Mouse (Mus musculus) ZHBTc4 (cell line): ENCODE measurements around the gene Ubtd1.
A peak's percentile ranks its signal among the peaks of the same experiment; 100 is the strongest.

Source experiments
- DNase-seq: peaks from one replicate; pipeline ENCODE4 v3.0.0-alpha.2; 2011; ENCODE audit warnings: low read depth, low spot score

The Ubtd1 gene

DNA sequence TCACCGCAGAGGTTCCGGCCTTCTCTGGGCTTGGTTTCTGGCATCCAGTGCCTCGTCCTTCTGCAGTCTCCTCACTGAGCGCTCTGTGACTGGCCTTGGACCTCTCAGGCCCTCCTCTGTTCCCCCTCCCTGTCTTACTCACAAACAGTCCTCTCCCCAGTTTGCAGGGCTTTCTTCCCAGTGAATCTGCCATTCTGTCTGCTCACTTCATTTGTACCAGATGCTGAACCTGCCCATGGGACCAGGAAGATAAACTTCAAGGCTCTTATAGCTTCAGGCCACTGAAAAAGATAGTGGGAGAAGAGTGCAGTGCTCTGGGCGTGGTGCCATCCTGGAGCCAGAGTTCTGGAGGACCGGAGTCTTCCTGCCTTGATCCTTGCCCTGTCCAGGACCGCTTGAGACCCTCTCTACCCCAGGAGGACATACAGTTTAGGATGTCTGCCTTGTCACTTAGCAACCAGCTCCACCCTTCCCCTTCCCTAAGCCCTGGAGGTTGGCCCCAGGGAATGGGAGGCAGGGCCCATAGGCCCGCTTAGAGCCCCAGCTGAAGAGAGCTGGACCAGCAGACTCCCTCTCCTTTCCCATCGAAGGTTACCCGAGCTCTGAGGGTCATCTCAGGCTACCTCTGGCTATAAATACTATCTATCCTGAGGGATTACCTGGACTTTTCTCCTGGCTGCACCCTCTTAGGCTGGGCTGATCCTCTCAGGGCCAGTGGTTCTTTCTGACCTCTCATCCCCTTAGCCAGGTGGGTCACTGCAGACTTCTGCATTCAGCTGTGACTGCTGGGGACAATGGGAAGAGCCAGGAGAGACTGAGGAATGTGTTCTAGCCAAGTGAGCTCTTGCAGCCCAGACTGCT is 40.3 kb downstream of the Ubtd1 start:
- DNase-seq: no peak

DNA sequence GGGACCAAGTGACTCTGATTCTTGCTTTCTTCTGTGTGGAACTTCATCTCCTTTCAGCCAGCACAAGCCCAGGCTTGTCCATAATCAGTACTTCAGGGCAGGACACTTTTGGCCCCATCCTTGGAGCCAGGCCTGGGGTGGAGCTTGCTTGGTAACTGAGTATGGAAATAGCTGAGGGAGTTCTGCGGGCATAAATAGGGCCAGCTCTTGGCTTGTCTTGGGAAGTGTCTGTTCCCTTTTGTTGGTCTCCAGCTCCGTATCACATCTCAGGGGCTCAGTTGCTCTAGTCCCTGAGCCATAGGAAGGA is 40.9 kb downstream of the Ubtd1 start:
- peak; percentile 68 for DNase-seq

DNA sequence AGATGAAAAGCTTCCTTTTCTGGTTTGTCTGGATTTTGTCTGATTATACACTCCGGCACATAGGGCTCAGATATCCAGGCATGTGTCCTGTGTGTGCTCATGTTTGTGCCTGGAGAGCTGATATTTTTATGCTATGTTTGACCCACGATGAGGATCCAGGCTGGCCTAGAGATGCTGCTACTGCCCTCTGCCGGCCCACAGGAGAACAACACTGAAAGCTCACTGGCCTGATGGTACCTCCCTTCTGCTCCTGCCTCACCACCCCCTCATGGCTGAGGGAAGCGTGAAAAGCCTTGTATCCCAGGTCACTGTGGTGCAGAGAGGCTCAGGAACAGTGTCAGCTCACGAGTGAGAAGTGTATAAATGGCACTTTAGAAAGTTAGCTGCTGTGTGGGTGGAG is 44.6 kb downstream of the Ubtd1 start:
- peak; percentile 81 for DNase-seq

DNA sequence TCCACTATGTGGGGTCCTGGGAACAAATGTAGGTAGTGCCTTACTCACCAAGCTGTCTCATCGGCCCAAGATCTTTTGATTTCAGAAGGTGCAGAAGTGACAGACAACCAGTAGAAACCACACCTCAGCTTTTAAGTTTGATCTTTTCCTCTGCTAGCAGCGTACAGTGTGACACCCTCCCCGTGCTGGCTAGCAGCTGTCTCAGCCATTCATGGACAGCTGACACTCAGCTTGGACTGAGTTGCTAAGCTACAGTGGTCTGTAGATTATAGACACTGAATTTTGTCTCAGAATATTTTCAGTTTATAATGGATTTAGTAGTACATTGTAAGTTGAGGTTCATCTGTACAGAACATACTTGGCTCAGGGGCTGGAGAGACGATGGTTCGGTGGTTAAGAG is 49.5 kb downstream of the Ubtd1 start:
- no peak for DNase-seq

DNA sequence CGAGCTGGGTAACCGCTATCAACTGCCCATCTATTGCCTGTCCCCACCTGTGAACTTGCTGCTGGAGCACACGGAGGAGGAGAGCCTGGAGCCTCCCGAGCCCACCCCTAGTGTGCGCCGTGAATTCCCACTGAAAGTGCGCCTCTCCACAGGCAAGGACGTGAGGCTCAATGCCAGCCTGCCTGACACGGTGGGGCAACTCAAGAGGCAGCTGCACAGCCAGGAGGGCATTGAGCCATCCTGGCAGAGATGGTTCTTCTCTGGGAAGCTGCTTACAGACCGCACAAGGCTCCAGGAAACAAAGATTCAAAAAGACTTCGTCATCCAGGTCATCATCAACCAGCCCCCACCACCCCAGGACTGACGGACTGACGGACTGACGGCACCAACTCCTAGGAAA is 52.0 kb downstream of the Ubtd1 start:
- DNase-seq: no peak

DNA sequence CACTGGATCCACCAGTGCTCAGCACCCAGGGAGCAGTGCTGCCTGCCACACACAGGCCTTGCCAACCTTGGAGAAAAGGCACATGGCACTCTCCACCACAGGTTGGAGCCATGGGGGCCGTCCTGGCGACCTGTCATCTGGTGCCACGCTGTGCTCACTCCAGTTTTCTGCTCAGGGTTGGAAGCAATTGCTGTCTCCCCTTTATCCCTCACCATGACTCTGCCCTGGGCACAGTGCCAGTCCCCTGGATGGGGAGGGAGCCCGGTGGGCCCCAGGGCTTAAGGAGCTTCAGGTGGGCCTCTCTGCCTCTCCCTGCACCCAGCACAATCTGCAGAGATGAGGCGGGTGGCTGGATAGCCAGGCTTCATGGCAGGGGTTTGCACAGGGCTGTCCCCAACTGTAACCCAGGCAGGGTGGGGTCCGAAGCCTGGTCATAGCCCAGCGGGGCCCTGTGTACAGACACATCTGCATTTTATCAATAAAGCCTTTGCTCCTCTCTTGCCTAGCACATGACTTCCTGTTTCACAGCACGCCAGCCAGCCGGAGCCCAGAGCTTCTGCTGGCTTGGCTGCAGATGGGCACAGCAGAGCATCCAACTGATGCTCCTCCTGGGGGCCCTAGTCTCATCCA is 52.7 kb downstream of the Ubtd1 start:
- no peak for DNase-seq

DNA sequence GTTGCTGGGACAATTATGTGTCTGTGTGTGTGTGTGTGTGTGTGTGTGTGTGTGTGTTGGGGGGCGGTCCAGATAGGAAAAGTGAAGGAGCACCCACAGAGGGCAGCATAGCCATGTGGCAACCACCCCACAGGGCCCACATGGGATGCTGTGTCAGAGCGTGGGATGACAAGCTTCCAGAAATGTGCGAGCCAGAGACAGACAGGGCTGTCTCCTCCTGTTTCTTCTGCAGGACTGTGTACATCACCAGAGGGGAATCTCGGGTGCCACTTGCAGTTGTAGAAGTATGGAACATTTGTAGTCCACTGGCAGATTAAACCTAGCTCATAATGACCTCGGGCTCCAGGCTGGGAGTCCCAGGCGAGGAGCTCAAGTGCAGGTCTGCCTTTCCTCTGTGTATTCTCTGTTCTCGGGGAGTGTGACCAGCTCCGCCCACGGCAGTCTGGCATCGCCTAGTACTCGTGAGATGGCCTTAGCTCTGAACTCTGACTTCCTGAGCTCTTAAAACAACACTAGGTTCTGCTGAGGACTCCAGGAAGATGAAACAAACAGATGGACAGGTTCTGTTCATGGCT is 53.4 kb downstream of the Ubtd1 start:
- DNase-seq: no peak

DNA sequence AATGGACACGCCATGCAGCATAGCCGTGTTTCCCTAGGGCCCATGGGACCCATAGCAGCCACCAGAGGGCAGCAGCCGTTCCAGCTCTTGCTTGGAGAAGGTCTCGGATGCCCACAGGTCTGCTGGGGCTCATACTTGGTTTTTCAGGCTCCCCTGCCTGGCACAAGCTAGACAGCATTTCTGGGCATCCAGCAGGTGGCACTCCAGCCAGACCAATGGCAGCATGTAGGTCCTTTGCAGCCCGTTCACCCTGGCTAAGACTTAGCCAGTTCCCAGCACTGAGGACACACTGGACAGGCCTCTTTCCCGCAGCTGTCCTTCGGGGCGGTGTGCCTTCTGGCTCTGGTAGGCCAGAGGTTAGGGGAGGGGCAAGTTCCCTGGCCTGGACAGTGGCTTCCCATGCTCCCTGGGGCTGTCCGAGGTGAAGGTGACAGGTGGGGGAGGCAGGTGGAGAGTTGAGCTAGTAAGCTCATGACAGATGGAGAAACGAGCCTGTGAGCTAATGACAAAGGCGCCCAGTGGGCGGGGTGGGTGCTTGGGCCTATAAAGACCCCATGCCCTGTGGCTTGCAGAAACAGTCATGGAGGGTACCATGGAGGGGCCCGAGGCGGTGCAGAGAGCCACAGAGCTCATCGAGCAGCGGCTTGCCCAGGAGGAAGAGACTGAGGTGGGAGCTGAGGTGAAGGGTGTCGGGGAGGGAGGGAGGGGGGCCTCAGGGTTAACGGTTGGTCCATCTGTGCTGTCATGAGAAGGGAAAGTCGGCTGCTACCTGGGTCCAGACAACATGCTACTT is 54.1 kb downstream of the Ubtd1 start, which contains the start of gene Ankrd2:
Gene Ankrd2, plus strand, starts transcription at position 545 of the 793 bp plus-strand sequence.
- DNase-seq: peak; percentile 83

DNA sequence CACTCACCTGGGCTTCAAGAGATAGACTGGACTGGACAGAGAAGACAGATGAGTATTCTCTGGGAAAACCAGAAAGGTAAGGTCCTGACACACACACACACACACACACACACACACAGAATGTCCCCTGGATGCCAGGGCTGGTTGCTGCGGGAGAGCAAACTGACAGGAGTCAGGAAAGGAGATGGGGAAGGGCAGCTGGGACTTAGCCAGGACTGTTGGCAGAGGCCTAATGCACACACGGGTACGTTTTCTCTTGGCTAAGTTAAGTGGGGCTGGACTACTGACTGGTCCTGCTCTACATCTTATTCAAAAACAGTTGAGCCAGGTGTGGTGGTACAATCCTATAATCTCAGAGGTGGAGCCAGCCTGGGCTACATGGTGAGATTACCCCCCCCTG is 54.8 kb downstream of the Ubtd1 start:
- DNase-seq: no peak

DNA sequence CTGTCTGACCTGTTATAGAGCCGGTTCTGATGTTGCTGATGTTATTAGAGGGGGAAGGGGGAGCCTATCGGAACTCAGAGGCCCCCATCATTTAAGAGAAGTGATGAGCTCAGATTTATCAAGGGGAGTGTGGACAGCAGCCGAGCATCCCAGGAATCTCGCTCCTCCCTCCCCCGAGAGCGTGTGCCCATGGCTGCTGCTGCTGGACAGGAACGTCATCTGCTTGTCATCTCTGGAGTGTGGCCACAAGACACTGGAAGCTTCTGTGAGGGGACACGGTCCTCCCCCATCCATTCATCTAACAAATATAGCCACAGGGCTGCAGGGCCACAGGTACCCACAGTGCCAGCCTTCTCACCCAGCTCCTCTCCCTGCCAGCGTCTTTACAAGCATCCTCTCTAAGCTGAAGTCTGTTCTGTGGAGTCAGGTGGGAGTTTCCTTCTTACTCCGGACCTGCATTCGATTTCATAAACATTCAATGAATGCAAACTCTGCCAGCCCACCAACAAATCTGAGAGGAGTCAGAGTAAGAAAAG is 55.7 kb downstream of the Ubtd1 start:
- DNase-seq: no peak

DNA sequence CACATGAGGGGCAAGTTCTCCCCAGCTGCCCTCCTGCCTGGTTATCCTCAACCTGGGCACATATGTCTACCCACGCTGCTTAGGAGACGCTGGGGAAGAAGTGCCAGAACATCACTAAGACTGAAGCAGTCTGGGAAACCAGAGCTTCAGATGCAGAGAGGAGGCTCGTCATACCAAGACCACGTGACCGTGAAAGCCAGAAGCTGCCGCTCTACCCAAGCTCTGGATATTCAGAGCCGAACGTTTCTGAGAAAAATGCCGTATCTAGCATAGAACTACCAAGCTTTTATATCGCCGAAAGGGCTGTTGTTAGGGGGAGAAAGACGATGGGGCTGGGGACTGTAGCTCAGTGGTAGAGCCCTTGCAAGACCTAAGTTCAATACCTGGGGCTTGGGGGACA is 56.7 kb downstream of the Ubtd1 start:
- DNase-seq: no peak

DNA sequence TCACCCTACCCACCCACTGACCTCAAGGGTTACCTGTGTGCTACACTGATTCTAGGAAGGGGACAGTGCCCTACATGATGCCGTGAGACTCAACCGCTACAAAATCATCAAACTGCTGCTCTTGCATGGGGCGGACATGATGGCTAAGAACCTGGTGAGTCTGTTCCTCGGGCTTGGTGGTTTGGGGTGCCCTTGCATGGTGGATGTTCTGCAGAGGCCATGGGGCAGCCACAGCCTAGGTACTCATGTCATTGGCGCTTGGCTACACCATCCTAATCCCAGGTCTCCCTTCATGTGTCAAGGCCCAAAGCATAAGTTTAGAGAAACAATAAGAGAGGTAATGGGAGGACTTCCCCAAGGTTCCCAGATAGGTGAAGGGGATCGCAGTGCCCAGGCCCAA is 62.4 kb downstream of the Ubtd1 start:
- DNase-seq: no peak

DNA sequence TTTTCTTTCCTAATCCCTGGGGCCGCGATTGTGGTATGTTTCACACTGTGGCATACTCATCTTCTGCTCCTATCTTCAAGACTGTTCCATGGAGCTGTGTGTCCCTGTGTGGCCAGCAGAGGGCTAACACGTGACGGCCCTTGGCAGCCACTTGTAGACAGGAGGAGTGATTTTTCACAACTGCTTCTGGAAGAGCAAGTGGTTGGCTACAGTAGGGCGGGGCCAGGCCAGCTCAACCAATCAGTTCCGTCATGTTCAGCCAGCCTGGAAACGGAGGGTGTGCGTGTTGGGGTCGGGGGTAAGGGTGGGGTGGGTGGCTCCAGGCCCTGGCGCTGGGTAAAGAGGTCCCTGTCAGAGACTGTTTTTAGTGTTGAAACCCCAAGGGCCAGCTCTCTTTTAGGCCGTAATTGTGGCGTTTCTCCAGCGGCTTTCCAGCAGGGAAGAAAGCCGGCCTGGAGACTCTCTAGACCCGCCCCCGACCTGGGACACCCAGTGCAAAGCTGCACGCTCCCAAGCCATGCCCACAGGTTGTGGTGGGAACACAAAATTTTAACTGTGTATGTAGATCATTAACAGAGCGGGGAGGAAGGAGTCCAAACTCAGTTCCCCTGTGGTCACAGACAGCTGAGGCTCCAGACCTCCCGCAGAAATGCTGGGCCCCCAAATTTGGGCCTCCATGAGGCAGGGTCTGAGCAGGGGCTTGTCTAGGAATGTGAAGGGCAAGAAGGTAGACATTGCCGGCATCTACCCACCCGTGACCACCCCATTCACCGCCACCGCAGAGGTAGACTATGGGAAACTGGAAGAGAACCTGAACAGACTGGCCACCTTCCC is 63.9 kb downstream of the Ubtd1 start, which contains the start of gene Hoga1:
Gene Hoga1, plus strand, starts transcription at position 342 of the 834 bp plus-strand sequence.
- DNase-seq: peak; percentile 96

DNA sequence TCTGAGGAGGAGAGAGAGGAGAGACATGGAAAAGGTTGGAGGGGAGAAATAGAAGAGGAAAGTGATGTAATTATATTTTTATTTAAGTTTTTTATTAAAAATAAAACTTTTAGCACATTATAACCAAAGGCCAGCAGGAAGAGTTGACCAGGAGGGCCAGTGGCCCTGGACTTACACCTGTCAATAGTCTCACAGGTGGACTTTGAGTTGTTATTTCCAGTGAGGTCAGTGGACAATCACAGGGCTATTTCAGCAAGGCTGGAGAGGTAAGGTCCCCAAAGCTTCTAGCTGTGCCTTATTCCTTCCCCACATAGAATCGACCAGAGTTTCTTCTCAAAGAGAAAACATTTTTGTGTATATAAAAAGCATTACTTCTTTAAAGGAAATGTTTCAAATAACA is 68.7 kb downstream of the Ubtd1 start:
- no peak for DNase-seq

DNA sequence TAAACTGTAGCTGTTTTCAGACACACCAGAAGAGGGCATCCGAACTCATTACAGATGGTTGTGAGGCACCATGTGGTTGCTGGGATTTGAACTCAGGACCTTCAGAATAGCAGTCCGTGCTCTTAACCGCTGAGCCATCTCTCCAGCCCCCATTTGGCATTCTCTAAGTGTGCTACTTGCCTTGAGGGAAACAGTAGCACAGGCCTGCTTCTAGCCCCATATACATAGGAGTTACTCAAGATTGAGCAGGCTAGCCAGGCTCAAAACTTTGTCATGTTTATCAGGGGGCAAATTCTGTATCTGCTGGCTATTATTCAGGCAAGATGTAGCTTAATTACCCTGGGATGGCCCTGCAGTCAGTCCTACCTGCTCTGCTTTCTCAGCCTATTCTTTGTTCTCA is 69.8 kb downstream of the Ubtd1 start:
- no peak for DNase-seq

DNA sequence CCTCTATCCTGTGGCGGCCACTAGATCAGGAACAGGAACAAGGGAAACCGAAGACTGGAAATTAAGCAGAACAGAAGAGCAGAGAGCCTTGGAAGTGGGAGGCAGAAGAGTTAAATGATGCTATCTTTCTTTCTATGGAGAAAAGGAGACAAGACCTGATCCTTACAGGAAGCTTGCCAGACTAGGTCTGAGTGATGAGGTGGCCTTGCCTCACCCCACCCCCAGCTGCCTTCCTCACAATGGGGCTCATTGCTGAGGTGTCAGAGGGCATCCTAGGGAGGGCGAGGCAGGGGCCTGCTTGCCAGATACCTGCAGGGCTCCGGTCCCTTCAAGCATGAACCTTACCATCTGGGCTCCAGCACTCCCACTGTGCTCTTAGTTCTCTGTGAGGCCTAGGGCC is 70.4 kb downstream of the Ubtd1 start, which contains the start of gene 4933411K16Rik:
Gene 4933411K16Rik, plus strand, starts transcription at position 301 of the 400 bp plus-strand sequence.
- DNase-seq: peak; percentile 37

DNA sequence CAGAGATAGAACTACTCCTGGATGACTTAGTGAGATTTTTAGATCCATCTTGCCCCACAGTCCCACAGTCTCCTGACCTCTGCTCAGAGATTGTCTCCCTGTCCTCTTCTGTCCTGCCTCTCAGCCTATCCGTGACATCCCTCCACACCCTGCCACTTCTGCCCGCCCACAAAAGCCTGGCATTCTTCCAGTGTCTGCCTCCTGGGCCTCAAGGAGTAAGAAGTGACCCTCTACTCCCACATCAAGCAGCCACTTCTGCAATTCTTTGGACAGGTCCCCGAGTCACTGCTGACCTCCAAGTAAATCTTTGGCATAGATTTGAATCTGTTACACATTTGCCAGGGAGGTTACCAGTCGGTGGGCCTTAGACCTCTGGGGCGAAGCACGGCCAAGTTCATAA is 72.7 kb downstream of the Ubtd1 start:
- no peak for DNase-seq

DNA sequence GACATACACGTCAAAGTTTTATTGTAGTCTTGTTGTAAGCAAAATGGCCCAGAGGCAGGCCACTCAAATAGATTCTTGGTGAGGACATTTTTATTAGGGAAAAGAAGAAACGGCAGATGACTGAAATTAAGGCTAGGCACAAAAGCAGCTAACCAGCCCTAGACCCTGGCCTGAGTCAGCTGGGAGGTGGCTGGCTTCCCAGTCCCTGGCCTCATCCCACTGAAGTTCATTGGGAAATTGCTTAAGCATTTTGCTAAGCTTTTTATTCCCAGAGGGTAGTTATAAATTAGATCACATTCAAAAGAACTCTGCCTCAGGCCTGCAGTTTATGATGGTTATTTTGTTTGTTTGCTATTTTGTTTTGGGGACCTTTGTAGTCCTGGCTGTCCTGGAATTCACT is 74.3 kb downstream of the Ubtd1 start:
- DNase-seq: no peak

DNA sequence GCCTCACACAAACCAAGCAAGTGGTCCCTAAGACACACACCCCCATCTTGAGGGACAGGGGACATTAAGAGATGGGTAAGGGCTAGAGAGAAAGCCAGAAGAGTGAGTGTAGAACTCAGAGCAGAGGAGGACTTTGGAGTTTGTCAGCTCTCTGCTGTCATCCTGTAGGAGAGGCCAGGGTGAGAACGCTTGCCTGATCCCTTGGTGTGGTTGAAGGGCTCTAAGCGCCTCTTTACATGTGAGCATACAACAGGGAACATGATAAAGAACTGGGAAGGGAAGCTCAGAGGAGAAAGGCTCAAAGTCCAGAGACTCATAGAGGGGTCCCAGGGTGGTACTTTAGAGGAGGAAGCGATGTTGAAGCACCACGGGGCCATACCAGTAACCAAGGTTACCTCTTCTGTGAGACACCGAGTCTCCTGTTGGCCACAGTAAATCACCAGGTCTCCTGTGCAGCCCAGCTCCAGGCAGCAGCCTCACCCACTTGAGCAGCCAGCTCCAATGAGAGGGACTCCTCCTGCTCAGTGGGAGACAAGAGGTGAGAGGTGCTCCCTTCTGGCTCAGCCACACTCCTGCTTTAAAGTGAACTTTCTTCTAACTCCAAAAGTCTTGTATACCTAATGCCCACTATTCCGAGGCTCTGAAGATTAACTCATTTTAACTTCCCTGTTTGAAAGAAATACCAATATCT is 75.3 kb downstream of the Ubtd1 start:
- DNase-seq: no peak

DNA sequence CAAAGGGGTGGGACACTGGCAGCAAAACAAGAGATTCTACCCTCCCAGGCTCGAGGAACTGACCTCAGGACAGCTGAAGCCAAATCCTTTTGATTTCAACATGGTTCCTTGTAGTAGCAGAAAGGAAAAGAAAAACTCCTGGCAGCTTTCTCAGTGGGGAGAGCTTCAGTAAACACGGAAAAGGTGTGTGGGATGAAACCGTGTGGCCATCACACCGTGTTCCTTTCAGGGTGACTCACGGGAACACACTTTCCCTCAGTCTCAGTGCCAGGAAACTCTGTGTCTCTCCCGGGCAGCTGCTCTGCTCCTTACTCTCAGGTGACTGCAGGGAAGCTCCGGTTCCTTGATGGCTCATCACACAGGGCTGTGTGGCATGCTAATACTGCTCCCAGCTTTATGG is 76.9 kb downstream of the Ubtd1 start:
- no peak for DNase-seq
